Mouse (Mus musculus): ENCODE data around the gene Mad2l1bp. TPM values are rescaled to one million over a fixed set of nuclear protein-coding genes. Genes with fewer than 3 reads are reported as not detected.

Gene Mad2l1bp
- 29.3 and 30.4 TPM in 2 replicates for polyA plus RNA-seq (2016; fragmentation: Nextera tagmentation; extraction: Ambion mirVana)

GRCm38 (mm10) chr17:46152847-46153782, at the start of gene Mad2l1bp:
Gene Mad2l1bp, minus strand, starts transcription at chr17:46153553.
- peak within 1 kb of the TSS; percentile 74 for H3K4me2 ChIP-seq (replicated peaks)
- H3K9ac ChIP-seq (replicated peaks) = peak within 1 kb of the TSS; percentile 78
- peak within 1 kb of the TSS; percentile 9; the same call in 1 of the 2 replicates for H3K27ac ChIP-seq (replicated peaks)
- H3K4me1 ChIP-seq = peaks cover 14% of the 10 kb centered on the region
- H3K4me3 ChIP-seq = peak within 1 kb of the TSS; percentile 66
- ATAC-seq (ENCODE audit: low FRiP score, low read depth) = peak; percentile 95
- no peaks in the 10 kb centered on the region for H3K9me3 ChIP-seq
- H3K27me3 ChIP-seq = no peaks in the 10 kb centered on the region
- peaks cover 16% of the 10 kb centered on the region for H3K36me3 ChIP-seq
- WGBS = 9% methylated on average over 33 of the region's 33 CpGs

GRCm38 (mm10) chr17:46203078-46203477, 49.7 kb upstream of the Mad2l1bp start:
- peaks cover 30% of the 10 kb centered on the region for H3K4me1 ChIP-seq
- H3K9me3 ChIP-seq = no peaks in the 10 kb centered on the region
- H3K4me3 ChIP-seq = peak overlapping the region; percentile 96
- no peak for ATAC-seq (ENCODE audit: low FRiP score, low read depth)
- peaks cover 39% of the 10 kb centered on the region for H3K36me3 ChIP-seq
- peak overlapping the region; percentile 86 for H3K9ac ChIP-seq (replicated peaks)
- peak overlapping the region; percentile 86 for H3K4me2 ChIP-seq (replicated peaks)
- H3K27me3 ChIP-seq = no peaks in the 10 kb centered on the region
- peak overlapping the region; percentile 87 for H3K27ac ChIP-seq (replicated peaks)
- WGBS = under 1% methylated on average over 20 of the region's 20 CpGs

GRCm38 (mm10) chr17:46202421-46203071, 49.2 kb upstream of the Mad2l1bp start, which contains the start of the genes Polh and Xpo5:
Gene Polh, minus strand, starts transcription at chr17:46202645.
Gene Xpo5, plus strand, starts transcription at chr17:46202782.
- Histone ChIP-seq H3K27me3 (no peaks in the 10 kb centered on the region), H3K4me2 (replicated peaks) (peak within 1 kb of the TSS; percentile 86), H3K4me1 (peaks cover 30% of the 10 kb centered on the region), H3K36me3 (peaks cover 38% of the 10 kb centered on the region), H3K9ac (replicated peaks) (peak within 1 kb of the TSS; percentile 86), H3K27ac (replicated peaks) (peak within 1 kb of the TSS; percentile 87), H3K4me3 (peak within 1 kb of the TSS; percentile 96), H3K9me3 (no peaks in the 10 kb centered on the region)
- ATAC-seq (ENCODE audit: low FRiP score, low read depth) = peak; percentile 94
- WGBS = under 1% methylated on average over 65 of the region's 66 CpGs

GRCm38 (mm10) chr17:46201151-46201550, 47.8 kb upstream of the Mad2l1bp start:
- H3K9ac ChIP-seq (replicated peaks) = peak overlapping the region; percentile 86; the same call in 1 of the 2 replicates
- H3K4me1 ChIP-seq = peaks cover 30% of the 10 kb centered on the region
- 71% methylated on average over 6 of the region's 6 CpGs for WGBS
- ATAC-seq (ENCODE audit: low FRiP score, low read depth) = no peak
- H3K27ac ChIP-seq (replicated peaks) = no peak overlapping the region
- H3K4me3 ChIP-seq = peak overlapping the region; percentile 96; the same call in 1 of the 2 replicates
- H3K36me3 ChIP-seq = peaks cover 38% of the 10 kb centered on the region
- no peaks in the 10 kb centered on the region for H3K9me3 ChIP-seq
- no peaks in the 10 kb centered on the region for H3K27me3 ChIP-seq
- peak overlapping the region; percentile 86 for H3K4me2 ChIP-seq (replicated peaks)

GRCm38 (mm10) chr17:46188829-46189228, 35.5 kb upstream of the Mad2l1bp start:
- H3K4me2 ChIP-seq (replicated peaks) = no peak overlapping the region
- WGBS = 86% methylated on average over 2 of the region's 2 CpGs
- no peak overlapping the region for H3K4me3 ChIP-seq
- H3K9me3 ChIP-seq = no peaks in the 10 kb centered on the region
- H3K4me1 ChIP-seq = no peaks in the 10 kb centered on the region
- H3K36me3 ChIP-seq = peaks cover 85% of the 10 kb centered on the region
- no peaks in the 10 kb centered on the region for H3K27me3 ChIP-seq
- H3K9ac ChIP-seq (replicated peaks) = no peak overlapping the region
- no peak overlapping the region for H3K27ac ChIP-seq (replicated peaks)
- no peak for ATAC-seq (ENCODE audit: low FRiP score, low read depth)

- 82% methylated on average over 4 of the region's 4 CpGs for WGBS
- Histone ChIP-seq H3K36me3 (peaks cover 90% of the 10 kb centered on the region), H3K4me1 (no peaks in the 10 kb centered on the region), H3K4me2 (replicated peaks) (no peak overlapping the region), H3K9me3 (no peaks in the 10 kb centered on the region), H3K27me3 (no peaks in the 10 kb centered on the region), H3K4me3 (no peak overlapping the region), H3K27ac (replicated peaks) (no peak overlapping the region), H3K9ac (replicated peaks) (no peak overlapping the region)
- ATAC-seq (ENCODE audit: low FRiP score, low read depth) = no peak
Observed at GRCm38 (mm10) chr17:46182273-46182672, 28.9 kb upstream of the Mad2l1bp start.

- no peak overlapping the region for H3K4me2 ChIP-seq (replicated peaks)
- no peak for ATAC-seq (ENCODE audit: low FRiP score, low read depth)
- no peaks in the 10 kb centered on the region for H3K27me3 ChIP-seq
- H3K9me3 ChIP-seq = no peaks in the 10 kb centered on the region
- no peak overlapping the region for H3K27ac ChIP-seq (replicated peaks)
- H3K4me3 ChIP-seq = no peak overlapping the region
- no peak overlapping the region for H3K9ac ChIP-seq (replicated peaks)
- H3K36me3 ChIP-seq = peaks cover 76% of the 10 kb centered on the region
- 67% methylated on average over 3 of the region's 3 CpGs for WGBS
- H3K4me1 ChIP-seq = no peaks in the 10 kb centered on the region
Observed at GRCm38 (mm10) chr17:46170538-46170937, 17.2 kb upstream of the Mad2l1bp start.

GRCm38 (mm10) chr17:46168768-46169167, 15.4 kb upstream of the Mad2l1bp start:
- Histone ChIP-seq H3K9ac (replicated peaks) (no peak overlapping the region), H3K4me3 (no peak overlapping the region), H3K4me1 (no peaks in the 10 kb centered on the region), H3K9me3 (no peaks in the 10 kb centered on the region), H3K27me3 (no peaks in the 10 kb centered on the region), H3K36me3 (peaks cover 87% of the 10 kb centered on the region), H3K27ac (replicated peaks) (no peak overlapping the region), H3K4me2 (replicated peaks) (no peak overlapping the region)
- ATAC-seq (ENCODE audit: low FRiP score, low read depth) = no peak
- 92% methylated on average over 5 of the region's 5 CpGs for WGBS

GRCm38 (mm10) chr17:46168318-46168717, 15.0 kb upstream of the Mad2l1bp start:
- no peaks in the 10 kb centered on the region for H3K9me3 ChIP-seq
- H3K27me3 ChIP-seq = no peaks in the 10 kb centered on the region
- H3K4me3 ChIP-seq = no peak overlapping the region
- ATAC-seq (ENCODE audit: low FRiP score, low read depth) = no peak
- peaks cover 86% of the 10 kb centered on the region for H3K36me3 ChIP-seq
- H3K27ac ChIP-seq (replicated peaks) = no peak overlapping the region
- no peaks in the 10 kb centered on the region for H3K4me1 ChIP-seq
- no peak overlapping the region for H3K9ac ChIP-seq (replicated peaks)
- H3K4me2 ChIP-seq (replicated peaks) = no peak overlapping the region
- WGBS = 63% methylated on average over 5 of the region's 5 CpGs

- H3K4me1 ChIP-seq = peaks cover 12% of the 10 kb centered on the region
- no peak overlapping the region for H3K27ac ChIP-seq (replicated peaks)
- 88% methylated on average over 11 of the region's 11 CpGs for WGBS
- H3K4me2 ChIP-seq (replicated peaks) = no peak overlapping the region
- H3K9ac ChIP-seq (replicated peaks) = no peak overlapping the region
- H3K4me3 ChIP-seq = no peak overlapping the region
- no peaks in the 10 kb centered on the region for H3K9me3 ChIP-seq
- no peaks in the 10 kb centered on the region for H3K27me3 ChIP-seq
- peaks cover 73% of the 10 kb centered on the region for H3K36me3 ChIP-seq
- no peak for ATAC-seq (ENCODE audit: low FRiP score, low read depth)
Observed at GRCm38 (mm10) chr17:46167014-46167413, 13.7 kb upstream of the Mad2l1bp start.

- H3K4me1 ChIP-seq = peaks cover 19% of the 10 kb centered on the region
Observed at GRCm38 (mm10) chr17:46166270-46166669, 12.9 kb upstream of the Mad2l1bp start.

GRCm38 (mm10) chr17:46165460-46165859, 12.1 kb upstream of the Mad2l1bp start:
- H3K9me3 ChIP-seq = no peaks in the 10 kb centered on the region
- peaks cover 67% of the 10 kb centered on the region for H3K36me3 ChIP-seq
- no peaks in the 10 kb centered on the region for H3K27me3 ChIP-seq
- no peak for ATAC-seq (ENCODE audit: low FRiP score, low read depth)
- no peak overlapping the region for H3K4me2 ChIP-seq (replicated peaks)
- no peak overlapping the region for H3K9ac ChIP-seq (replicated peaks)
- no peak overlapping the region for H3K4me3 ChIP-seq
- H3K4me1 ChIP-seq = peaks cover 19% of the 10 kb centered on the region
- no peak overlapping the region for H3K27ac ChIP-seq (replicated peaks)
- 91% methylated on average over 12 of the region's 12 CpGs for WGBS

More at GRCm38 (mm10) chr17:46166270-46166669, 12.9 kb upstream of the Mad2l1bp start:
- ATAC-seq (ENCODE audit: low FRiP score, low read depth) = no peak
- WGBS = 89% methylated on average over 5 of the region's 5 CpGs
- H3K36me3 ChIP-seq = peaks cover 69% of the 10 kb centered on the region
- no peak overlapping the region for H3K27ac ChIP-seq (replicated peaks)
- no peak overlapping the region for H3K9ac ChIP-seq (replicated peaks)
- H3K4me3 ChIP-seq = no peak overlapping the region
- H3K27me3 ChIP-seq = no peaks in the 10 kb centered on the region
- no peaks in the 10 kb centered on the region for H3K9me3 ChIP-seq
- H3K4me2 ChIP-seq (replicated peaks) = no peak overlapping the region

Measured in midbrain, embryonic 12.5 days (tissue).